Mouse (Mus musculus): Measurements from ENCODE around the gene Tsnaxip1. TPM values are rescaled to one million over a fixed set of nuclear protein-coding genes. Genes with fewer than 3 reads are reported as not detected.

The Tsnaxip1 gene
- total RNA-seq, 1 experiment from 2014 or later = not detected

- no peak for ATAC-seq (replicated peaks; ENCODE audit: insufficient number of reproducible peaks, low FRiP score, low TSS enrichment, poor library complexity, severe bottlenecking)
Observed at GRCm38 (mm10) chr8:105855248-105856167, 28.0 kb downstream of the Tsnaxip1 start.

DNA sequence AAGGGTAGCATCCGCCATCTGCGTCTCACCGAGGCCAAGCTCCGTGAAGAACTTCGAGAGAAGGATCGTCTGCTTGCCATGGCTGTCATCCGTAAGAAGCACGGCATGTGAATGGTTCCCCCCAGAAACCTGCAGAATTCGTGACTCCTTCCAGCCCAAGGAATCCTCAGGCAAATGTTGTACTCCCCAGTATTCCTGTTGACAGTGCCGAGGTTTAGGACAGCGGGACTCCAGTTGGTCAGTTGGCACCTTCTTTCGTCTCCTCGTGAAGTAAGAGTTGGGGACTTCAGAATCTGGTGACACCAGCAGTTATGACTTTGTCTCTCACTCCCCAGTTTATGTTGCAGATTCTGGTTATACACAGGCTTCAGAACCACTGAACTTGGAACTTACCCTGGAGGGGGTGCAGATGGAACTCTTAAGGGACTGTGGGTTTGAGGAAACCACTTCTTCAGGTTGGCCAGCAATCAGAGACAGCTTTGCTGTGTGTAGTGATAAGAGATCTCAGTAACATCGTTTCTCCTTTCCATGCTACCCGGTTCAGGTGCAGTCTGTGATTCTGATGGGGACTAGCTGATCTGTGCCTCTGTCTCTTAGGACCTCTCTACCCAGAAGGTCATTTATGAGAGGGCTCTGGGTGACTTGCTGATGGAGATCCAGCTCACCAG lies 28.8 kb downstream of the Tsnaxip1 start:
- no peak for ATAC-seq (replicated peaks; ENCODE audit: insufficient number of reproducible peaks, low FRiP score, low TSS enrichment, poor library complexity, severe bottlenecking)

- peak; percentile 49 for ATAC-seq (replicated peaks; ENCODE audit: insufficient number of reproducible peaks, low FRiP score, low TSS enrichment, poor library complexity, severe bottlenecking)
Observed at GRCm38 (mm10) chr8:105858495-105858894, 31.0 kb downstream of the Tsnaxip1 start.

DNA sequence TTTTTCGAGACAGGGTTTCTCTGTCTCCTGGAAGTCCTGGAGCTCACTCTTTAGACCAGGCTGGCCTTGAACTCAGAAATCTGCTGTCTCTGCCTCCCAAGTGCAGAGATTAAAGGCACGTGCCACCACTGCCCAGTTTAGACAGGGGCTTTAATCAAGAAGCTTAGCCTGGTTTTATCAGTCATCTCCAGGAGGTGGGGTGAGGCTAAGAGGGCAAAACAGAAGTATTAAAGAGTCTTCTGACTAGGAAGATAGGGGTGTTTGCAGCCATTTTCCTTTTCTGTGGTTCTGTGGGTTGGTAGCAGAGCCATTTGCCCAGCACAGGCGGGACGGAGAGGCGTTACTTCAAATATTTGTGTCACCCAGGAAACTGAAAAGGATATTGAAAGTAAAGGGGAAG lies 31.8 kb downstream of the Tsnaxip1 start:
- ATAC-seq (replicated peaks; ENCODE audit: insufficient number of reproducible peaks, low FRiP score, low TSS enrichment, poor library complexity, severe bottlenecking) = no peak

DNA sequence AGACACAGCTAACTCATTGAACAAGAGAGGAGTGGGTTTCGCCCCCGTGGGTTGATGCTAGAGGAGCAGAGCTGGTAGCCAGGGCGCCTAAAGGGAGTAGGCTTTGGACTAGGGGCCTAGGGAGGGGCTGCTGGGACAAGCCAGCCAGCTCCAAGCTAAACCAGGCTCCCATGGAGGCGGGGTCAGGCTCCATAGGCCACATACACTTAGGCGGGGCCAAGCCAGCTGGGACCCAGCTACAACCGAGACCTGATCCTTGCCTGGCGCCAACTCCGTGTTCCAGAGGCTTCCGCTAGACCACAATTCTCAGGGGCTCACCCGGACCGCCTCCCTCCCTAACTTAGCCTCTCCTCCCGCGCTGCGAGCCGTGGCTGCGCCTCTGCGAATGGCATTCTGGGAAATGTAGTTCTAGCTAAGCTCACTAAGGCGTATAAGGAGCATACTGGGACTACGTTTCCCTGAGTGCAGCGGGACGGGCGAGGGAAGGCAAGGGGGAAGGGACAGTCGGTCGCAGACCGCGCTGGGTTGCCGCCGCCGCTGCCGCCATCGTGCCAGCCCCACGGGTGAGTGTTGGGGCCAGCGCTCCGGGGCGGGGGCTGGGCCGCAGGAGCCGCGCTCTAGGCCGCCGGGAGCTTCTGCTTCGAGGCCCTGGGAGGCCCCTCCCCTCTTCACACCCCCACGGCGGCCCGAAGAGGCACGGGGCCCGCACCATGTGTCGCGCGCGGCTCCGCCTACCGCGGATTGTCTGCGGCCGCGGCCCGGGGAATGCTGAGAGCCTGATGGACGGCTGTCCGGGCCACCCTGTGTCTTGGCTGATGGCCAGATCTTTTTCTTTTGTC lies 32.8 kb downstream of the Tsnaxip1 start, which contains the start of gene Nutf2:
Gene Nutf2 (plus strand): TSS at position 438 of the 839 bp plus-strand sequence.
- ATAC-seq (replicated peaks; ENCODE audit: insufficient number of reproducible peaks, low FRiP score, low TSS enrichment, poor library complexity, severe bottlenecking) = peak; percentile 95

- no peak for ATAC-seq (replicated peaks; ENCODE audit: insufficient number of reproducible peaks, low FRiP score, low TSS enrichment, poor library complexity, severe bottlenecking)
Observed at GRCm38 (mm10) chr8:105861951-105862350, 34.4 kb downstream of the Tsnaxip1 start.

DNA sequence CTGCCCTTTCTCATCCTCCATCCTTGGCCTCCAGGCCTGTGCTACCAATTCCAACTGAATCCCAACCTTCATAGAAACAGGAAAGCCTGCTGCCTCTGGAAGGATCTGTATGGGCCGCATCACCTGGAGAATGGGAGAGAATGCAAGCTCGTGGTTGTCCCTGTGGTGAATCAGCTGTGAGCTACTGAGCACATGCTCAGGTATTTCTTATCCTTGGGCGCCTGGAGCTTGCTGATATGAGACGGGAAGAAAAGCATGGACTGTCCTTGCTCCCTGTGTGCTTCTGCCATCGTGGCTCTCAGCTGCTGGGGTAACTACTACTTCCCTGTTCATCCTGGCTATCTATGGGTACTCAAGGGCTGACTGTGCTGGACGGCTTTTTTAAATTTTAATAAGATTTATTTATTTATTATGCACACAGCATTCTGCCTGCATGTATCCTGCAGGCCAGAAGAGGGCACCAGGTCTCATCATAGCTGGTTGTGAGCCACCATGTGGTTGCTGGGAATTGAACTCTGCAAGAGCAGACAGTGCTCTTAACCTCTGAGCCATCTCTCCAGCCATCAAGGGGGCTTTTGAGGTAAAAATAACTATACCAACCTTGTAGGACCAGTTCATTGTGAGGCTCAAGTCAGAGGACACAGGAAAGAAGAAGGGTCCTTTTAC lies 39.0 kb downstream of the Tsnaxip1 start:
- ATAC-seq (replicated peaks; ENCODE audit: insufficient number of reproducible peaks, low FRiP score, low TSS enrichment, poor library complexity, severe bottlenecking) = no peak

DNA sequence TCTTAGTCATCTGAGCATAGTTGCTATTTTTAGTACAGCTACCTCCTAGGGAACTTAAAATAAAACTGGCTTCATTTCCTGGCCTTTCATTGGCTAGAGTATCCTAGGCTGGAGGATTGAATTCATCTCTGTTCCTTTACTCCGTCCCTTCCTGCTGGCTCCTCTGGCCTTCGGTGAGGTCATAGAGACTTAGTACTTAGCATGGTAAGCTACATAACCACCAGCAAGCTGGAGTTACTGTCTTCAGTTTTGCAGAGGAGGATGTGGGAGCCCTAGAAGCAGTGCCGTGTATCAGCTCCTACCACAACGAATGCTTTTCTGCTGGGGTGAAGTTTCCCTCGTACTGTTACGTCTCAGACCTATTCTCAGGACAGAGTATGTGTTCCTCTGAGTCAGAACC lies 46.8 kb downstream of the Tsnaxip1 start:
- no peak for ATAC-seq (replicated peaks; ENCODE audit: insufficient number of reproducible peaks, low FRiP score, low TSS enrichment, poor library complexity, severe bottlenecking)

DNA sequence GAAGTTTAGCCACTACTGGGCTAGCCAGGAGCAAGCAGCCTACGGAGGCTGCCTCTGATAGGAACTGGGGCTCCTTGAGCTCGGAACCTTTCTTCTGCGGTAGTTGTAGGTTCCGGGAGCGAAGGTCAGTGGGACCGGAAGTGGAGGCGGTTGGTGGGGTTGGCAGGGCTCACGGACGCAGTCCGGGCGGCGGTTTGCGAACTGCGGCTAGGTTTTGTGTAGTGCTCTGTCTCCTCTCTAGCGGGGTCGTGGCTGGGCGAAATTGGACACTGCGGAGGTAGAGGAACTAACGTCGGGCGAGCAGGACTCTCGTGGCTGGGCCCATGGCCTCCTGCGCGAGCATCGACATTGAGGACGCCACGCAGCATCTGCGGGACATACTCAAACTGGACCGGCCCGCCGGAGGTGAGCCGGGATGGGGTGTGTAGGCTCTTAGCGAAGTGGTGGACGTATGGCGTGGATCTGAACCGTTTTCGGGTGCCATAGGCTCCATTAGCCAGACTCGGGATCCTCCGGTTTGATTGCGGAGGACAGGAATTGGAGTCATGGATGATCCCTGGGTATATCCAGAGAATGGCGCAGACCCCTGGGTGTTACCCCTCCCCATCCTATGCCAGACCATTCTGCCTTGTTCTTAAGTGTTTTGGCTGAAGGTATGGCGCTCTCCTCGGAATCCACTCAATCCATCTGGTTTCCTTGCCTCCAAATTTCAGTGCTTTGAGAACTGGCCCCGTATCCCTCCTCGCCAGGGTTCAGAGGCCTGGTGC lies 53.4 kb downstream of the Tsnaxip1 start, which contains the start of gene Edc4:
Gene Edc4 (plus strand): TSS at position 128 of the 767 bp plus-strand sequence.
- peak; percentile 95 for ATAC-seq (replicated peaks; ENCODE audit: insufficient number of reproducible peaks, low FRiP score, low TSS enrichment, poor library complexity, severe bottlenecking)

DNA sequence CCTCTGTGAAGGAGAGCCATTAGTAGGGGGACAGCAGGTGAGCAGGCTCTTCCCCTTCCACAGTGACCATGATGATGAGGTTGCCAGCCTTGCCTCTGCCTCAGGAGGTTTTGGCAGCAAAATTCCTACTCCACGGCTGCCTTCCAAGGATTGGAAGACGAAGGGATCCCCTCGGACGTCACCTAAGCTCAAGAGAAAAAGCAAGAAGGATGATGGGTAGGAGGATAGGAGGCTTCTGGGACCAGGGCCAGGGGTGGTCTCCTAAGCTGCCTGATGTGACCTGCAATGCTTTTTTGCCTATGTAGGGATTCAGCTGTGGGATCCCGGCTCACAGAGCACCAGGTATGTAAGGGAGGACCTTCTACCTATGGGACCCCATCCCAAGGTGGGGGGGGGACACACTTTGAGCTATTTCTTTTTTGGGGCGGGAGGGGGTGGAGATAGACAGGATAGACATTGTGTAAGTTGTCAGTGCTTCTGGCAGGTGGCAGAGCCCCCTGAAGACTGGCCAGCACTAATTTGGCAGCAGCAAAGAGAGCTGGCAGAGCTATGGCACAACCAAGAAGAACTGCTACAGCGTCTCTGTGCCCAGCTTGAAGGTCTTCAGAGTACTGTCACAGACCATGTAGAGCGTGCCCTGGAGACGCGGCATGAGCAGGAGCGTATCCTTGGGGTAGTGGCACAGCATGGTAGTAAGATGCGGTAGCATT lies 62.4 kb downstream of the Tsnaxip1 start:
- no peak for ATAC-seq (replicated peaks; ENCODE audit: insufficient number of reproducible peaks, low FRiP score, low TSS enrichment, poor library complexity, severe bottlenecking)

DNA sequence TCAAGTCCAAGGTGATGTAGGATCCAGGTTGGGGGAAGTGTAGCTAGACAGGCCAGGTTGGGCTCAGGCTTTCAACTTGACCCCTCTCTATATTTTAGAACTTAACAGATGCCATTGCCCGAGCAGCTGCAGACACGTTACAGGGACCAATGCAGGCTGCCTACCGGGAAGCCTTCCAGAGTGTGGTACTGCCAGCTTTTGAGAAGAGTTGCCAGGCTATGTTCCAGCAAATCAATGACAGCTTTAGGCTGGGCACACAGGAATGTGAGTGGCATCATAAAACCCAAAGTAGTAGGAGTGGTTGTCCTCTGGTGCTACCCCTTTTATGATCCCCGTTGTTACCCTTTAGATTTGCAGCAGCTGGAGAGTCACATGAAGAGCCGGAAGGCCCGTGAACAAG lies 63.3 kb downstream of the Tsnaxip1 start:
- no peak for ATAC-seq (replicated peaks; ENCODE audit: insufficient number of reproducible peaks, low FRiP score, low TSS enrichment, poor library complexity, severe bottlenecking)

DNA sequence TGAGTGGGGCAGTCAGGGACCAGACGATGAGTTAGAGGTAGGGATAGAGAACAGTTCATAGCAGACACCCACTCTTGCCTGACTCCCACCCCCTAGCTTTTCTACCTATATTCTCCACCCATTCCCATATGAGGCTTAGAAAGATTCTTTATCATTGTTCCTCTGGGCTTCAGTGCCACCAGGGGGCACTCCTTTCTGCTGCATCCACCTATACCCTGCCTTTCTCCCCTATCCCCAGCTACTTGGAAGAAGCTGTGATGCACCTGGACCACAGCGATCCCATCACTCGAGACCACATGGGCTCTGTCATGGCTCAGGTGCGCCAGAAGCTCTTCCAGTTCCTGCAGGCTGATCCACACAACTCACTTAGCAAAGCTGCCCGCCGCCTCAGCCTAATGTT lies 64.9 kb downstream of the Tsnaxip1 start:
- no peak for ATAC-seq (replicated peaks; ENCODE audit: insufficient number of reproducible peaks, low FRiP score, low TSS enrichment, poor library complexity, severe bottlenecking)

- ATAC-seq (replicated peaks; ENCODE audit: insufficient number of reproducible peaks, low FRiP score, low TSS enrichment, poor library complexity, severe bottlenecking) = no peak
Observed at GRCm38 (mm10) chr8:105893339-105893738, 65.8 kb downstream of the Tsnaxip1 start, which contains the start of gene Nrn1l. Gene Nrn1l (plus strand): TSS chr8:105893567.
